Mouse (Mus musculus): ENCODE results near the gene Ankib1. TPM values are rescaled to one million over a fixed set of nuclear protein-coding genes. Genes with fewer than 3 reads are reported as not detected.
"Not testable (repeated sequence)": the region's sequence is repeated elsewhere in the genome, so short reads cannot be mapped to it uniquely, and the experiment has no call there.

The Ankib1 gene
- polyA plus RNA-seq, 1 experiment from 2014 or later, result 15.0 TPM

GRCm38 (mm10) chr5:3750536-3750935 is 52.2 kb downstream of the Ankib1 start:
- not testable (repeated sequence) for ATAC-seq (ENCODE audit: low FRiP score)

GRCm38 (mm10) chr5:3732846-3733245 is 69.9 kb downstream of the Ankib1 start:
- not testable (repeated sequence) for H3K27me3 ChIP-seq (ENCODE audit: control insufficient read depth, insufficient read depth, low read length); H3K9ac ChIP-seq (ENCODE audit: low read length); H3K36me3 ChIP-seq (ENCODE audit: control insufficient read depth, insufficient read depth, low read length); H3K4me2 ChIP-seq; H3K4me1 ChIP-seq (ENCODE audit: control insufficient read depth, insufficient read depth, low read length); H3K9me3 ChIP-seq (ENCODE audit: control insufficient read depth, low read length); ATAC-seq (ENCODE audit: low FRiP score); DNase-seq (ENCODE audit: low spot score, missing footprints); H3K4me3 ChIP-seq (ENCODE audit: low read depth, low read length); H3K27ac ChIP-seq (ENCODE audit: low read depth, low read length)
- WGBS, result 74% methylated on average over 24 of the region's 24 CpGs

More at GRCm38 (mm10) chr5:3750536-3750935, 52.2 kb downstream of the Ankib1 start:
- not testable (repeated sequence) for H3K9me3 ChIP-seq (ENCODE audit: control insufficient read depth, low read length); H3K27me3 ChIP-seq (ENCODE audit: control insufficient read depth, insufficient read depth, low read length); H3K4me1 ChIP-seq (ENCODE audit: control insufficient read depth, insufficient read depth, low read length); H3K9ac ChIP-seq (ENCODE audit: low read length); H3K36me3 ChIP-seq (ENCODE audit: control insufficient read depth, insufficient read depth, low read length); H3K4me3 ChIP-seq (ENCODE audit: low read depth, low read length); H3K4me2 ChIP-seq; H3K27ac ChIP-seq (ENCODE audit: low read depth, low read length); DNase-seq (ENCODE audit: low spot score, missing footprints)

GRCm38 (mm10) chr5:3728820-3729219 is 73.9 kb downstream of the Ankib1 start:
- WGBS, result 85% methylated on average over 5 of the region's 5 CpGs
- Histone ChIP-seq H3K27me3 (ENCODE audit: control insufficient read depth, insufficient read depth, low read length) (no peaks in the 10 kb centered on the region), H3K4me3 (ENCODE audit: low read depth, low read length) (no peak overlapping the region), H3K9ac (ENCODE audit: low read length) (no peak overlapping the region), H3K4me2 (no peak overlapping the region), H3K27ac (ENCODE audit: low read depth, low read length) (no peak overlapping the region), H3K4me1 (ENCODE audit: control insufficient read depth, insufficient read depth, low read length) (no peaks in the 10 kb centered on the region), H3K36me3 (ENCODE audit: control insufficient read depth, insufficient read depth, low read length) (no peaks in the 10 kb centered on the region), H3K9me3 (ENCODE audit: control insufficient read depth, low read length) (no peaks in the 10 kb centered on the region)
- ATAC-seq (ENCODE audit: low FRiP score) (no peak), DNase-seq (ENCODE audit: low spot score, missing footprints) (no peak)

- Histone ChIP-seq H3K9ac (ENCODE audit: low read length) (no peak overlapping the region), H3K4me3 (ENCODE audit: low read depth, low read length) (no peak overlapping the region), H3K27ac (ENCODE audit: low read depth, low read length) (no peak overlapping the region), H3K27me3 (ENCODE audit: control insufficient read depth, insufficient read depth, low read length) (no peaks in the 10 kb centered on the region), H3K4me1 (ENCODE audit: control insufficient read depth, insufficient read depth, low read length) (no peaks in the 10 kb centered on the region), H3K9me3 (ENCODE audit: control insufficient read depth, low read length) (no peaks in the 10 kb centered on the region), H3K4me2 (no peak overlapping the region), H3K36me3 (ENCODE audit: control insufficient read depth, insufficient read depth, low read length) (no peaks in the 10 kb centered on the region)
- no peak for DNase-seq (ENCODE audit: low spot score, missing footprints)
- 87% methylated on average over 1 of the region's 1 CpGs for WGBS
- no peak for ATAC-seq (ENCODE audit: low FRiP score)
Observed at GRCm38 (mm10) chr5:3725491-3725890, 77.2 kb downstream of the Ankib1 start.

GRCm38 (mm10) chr5:3723415-3723814 is 79.3 kb downstream of the Ankib1 start:
- WGBS, result 98% methylated on average over 2 of the region's 2 CpGs
- H3K36me3 ChIP-seq (ENCODE audit: control insufficient read depth, insufficient read depth, low read length), result no peaks in the 10 kb centered on the region

GRCm38 (mm10) chr5:3722873-3723272 is 79.9 kb downstream of the Ankib1 start:
- H3K4me1 ChIP-seq (ENCODE audit: control insufficient read depth, insufficient read depth, low read length), result no peaks in the 10 kb centered on the region
- H3K27me3 ChIP-seq (ENCODE audit: control insufficient read depth, insufficient read depth, low read length), result no peaks in the 10 kb centered on the region
- H3K4me2 ChIP-seq, result no peak overlapping the region
- WGBS, result 94% methylated on average over 2 of the region's 2 CpGs
- no peaks in the 10 kb centered on the region for H3K9me3 ChIP-seq (ENCODE audit: control insufficient read depth, low read length)
- ATAC-seq (ENCODE audit: low FRiP score), result no peak
- no peaks in the 10 kb centered on the region for H3K36me3 ChIP-seq (ENCODE audit: control insufficient read depth, insufficient read depth, low read length)
- H3K27ac ChIP-seq (ENCODE audit: low read depth, low read length), result no peak overlapping the region
- H3K4me3 ChIP-seq (ENCODE audit: low read depth, low read length), result no peak overlapping the region
- no peak overlapping the region for H3K9ac ChIP-seq (ENCODE audit: low read length)
- no peak for DNase-seq (ENCODE audit: low spot score, missing footprints)

More at GRCm38 (mm10) chr5:3723415-3723814, 79.3 kb downstream of the Ankib1 start:
- no peaks in the 10 kb centered on the region for H3K4me1 ChIP-seq (ENCODE audit: control insufficient read depth, insufficient read depth, low read length)
- H3K27me3 ChIP-seq (ENCODE audit: control insufficient read depth, insufficient read depth, low read length), result no peaks in the 10 kb centered on the region
- no peak overlapping the region for H3K4me3 ChIP-seq (ENCODE audit: low read depth, low read length)
- no peak overlapping the region for H3K9ac ChIP-seq (ENCODE audit: low read length)
- H3K4me2 ChIP-seq, result no peak overlapping the region
- DNase-seq (ENCODE audit: low spot score, missing footprints) (no peak), ATAC-seq (ENCODE audit: low FRiP score) (no peak)
- no peak overlapping the region for H3K27ac ChIP-seq (ENCODE audit: low read depth, low read length)
- no peaks in the 10 kb centered on the region for H3K9me3 ChIP-seq (ENCODE audit: control insufficient read depth, low read length)

- ATAC-seq (ENCODE audit: low FRiP score) (no peak), DNase-seq (ENCODE audit: low spot score, missing footprints) (no peak)
- WGBS, result 93% methylated on average over 4 of the region's 4 CpGs
- no peaks in the 10 kb centered on the region for H3K27me3 ChIP-seq (ENCODE audit: control insufficient read depth, insufficient read depth, low read length)
- H3K36me3 ChIP-seq (ENCODE audit: control insufficient read depth, insufficient read depth, low read length), result 0 out of 2 replicates have a peak, but pooled peaks cover 2% of the 10 kb centered on the region
- H3K27ac ChIP-seq (ENCODE audit: low read depth, low read length), result no peak overlapping the region
- H3K4me1 ChIP-seq (ENCODE audit: control insufficient read depth, insufficient read depth, low read length), result no peaks in the 10 kb centered on the region
- no peak overlapping the region for H3K4me3 ChIP-seq (ENCODE audit: low read depth, low read length)
- H3K9ac ChIP-seq (ENCODE audit: low read length), result no peak overlapping the region
- no peak overlapping the region for H3K4me2 ChIP-seq
- no peaks in the 10 kb centered on the region for H3K9me3 ChIP-seq (ENCODE audit: control insufficient read depth, low read length)
Observed at GRCm38 (mm10) chr5:3719371-3719770, 83.4 kb downstream of the Ankib1 start.

GRCm38 (mm10) chr5:3715800-3716199 is 86.9 kb downstream of the Ankib1 start:
- 93% methylated on average over 5 of the region's 5 CpGs for WGBS
- ATAC-seq (ENCODE audit: low FRiP score) (no peak), DNase-seq (ENCODE audit: low spot score, missing footprints) (no peak)
- H3K27ac ChIP-seq (ENCODE audit: low read depth, low read length), result no peak overlapping the region
- H3K9ac ChIP-seq (ENCODE audit: low read length), result no peak overlapping the region
- 0 out of 2 replicates have a peak, but pooled peaks cover 4% of the 10 kb centered on the region for H3K36me3 ChIP-seq (ENCODE audit: control insufficient read depth, insufficient read depth, low read length)
- no peak overlapping the region for H3K4me2 ChIP-seq
- no peak overlapping the region for H3K4me3 ChIP-seq (ENCODE audit: low read depth, low read length)
- H3K27me3 ChIP-seq (ENCODE audit: control insufficient read depth, insufficient read depth, low read length), result no peaks in the 10 kb centered on the region
- no peaks in the 10 kb centered on the region for H3K9me3 ChIP-seq (ENCODE audit: control insufficient read depth, low read length)
- H3K4me1 ChIP-seq (ENCODE audit: control insufficient read depth, insufficient read depth, low read length), result no peaks in the 10 kb centered on the region

- Histone ChIP-seq H3K4me3 (ENCODE audit: low read depth, low read length) (no peak overlapping the region), H3K9me3 (ENCODE audit: control insufficient read depth, low read length) (no peaks in the 10 kb centered on the region), H3K4me2 (no peak overlapping the region), H3K4me1 (ENCODE audit: control insufficient read depth, insufficient read depth, low read length) (no peaks in the 10 kb centered on the region), H3K27ac (ENCODE audit: low read depth, low read length) (no peak overlapping the region), H3K36me3 (ENCODE audit: control insufficient read depth, insufficient read depth, low read length) (no peaks in the 10 kb centered on the region; the same call in 1 of the 2 replicates), H3K9ac (ENCODE audit: low read length) (no peak overlapping the region), H3K27me3 (ENCODE audit: control insufficient read depth, insufficient read depth, low read length) (no peaks in the 10 kb centered on the region)
- 81% methylated on average over 4 of the region's 4 CpGs for WGBS
- no peak for ATAC-seq (ENCODE audit: low FRiP score)
- DNase-seq (ENCODE audit: low spot score, missing footprints), result no peak
Observed at GRCm38 (mm10) chr5:3702180-3702579, 100.5 kb downstream of the Ankib1 start.

- no peak overlapping the region for H3K27ac ChIP-seq (ENCODE audit: low read depth, low read length)
- ATAC-seq (ENCODE audit: low FRiP score), result no peak
- peak; percentile 28 for DNase-seq (ENCODE audit: low spot score, missing footprints)
- H3K4me1 ChIP-seq (ENCODE audit: control insufficient read depth, insufficient read depth, low read length), result no peaks in the 10 kb centered on the region
- no peak overlapping the region for H3K9ac ChIP-seq (ENCODE audit: low read length)
- no peak overlapping the region for H3K4me2 ChIP-seq
- H3K36me3 ChIP-seq (ENCODE audit: control insufficient read depth, insufficient read depth, low read length), result no peaks in the 10 kb centered on the region; the same call in 1 of the 2 replicates
- H3K4me3 ChIP-seq (ENCODE audit: low read depth, low read length), result no peak overlapping the region
- no peaks in the 10 kb centered on the region for H3K9me3 ChIP-seq (ENCODE audit: control insufficient read depth, low read length)
- no peaks in the 10 kb centered on the region for H3K27me3 ChIP-seq (ENCODE audit: control insufficient read depth, insufficient read depth, low read length)
- WGBS, result 95% methylated on average over 5 of the region's 5 CpGs
Observed at GRCm38 (mm10) chr5:3700025-3700424, 102.7 kb downstream of the Ankib1 start.

Measured in midbrain, embryonic 11.5 days (tissue).